Mouse (Mus musculus) midbrain, embryonic 16.5 days (tissue): ENCODE data around the gene Rsph9. TPM values are rescaled to one million over a fixed set of nuclear protein-coding genes. Genes with fewer than 3 reads are reported as not detected.

Experiments used
- ATAC-seq: fragments of 200-750 bp; cut with Nextera tagmentation; 2 replicates; pipeline ENCODE4 v1.8.0; 2017; ENCODE audit warnings: moderate TSS enrichment
- H3K27ac ChIP-seq: fragments of 300-500 bp; sonication (generic); 2 replicates; pipeline ENCODE4 v1.5.1; 2014; ENCODE audit warnings: mild to moderate bottlenecking, low read length, mixed read lengths
- H3K27me3 ChIP-seq: fragments of 300-500 bp; sonication (generic); 2 replicates; pipeline ENCODE4 v1.6.1; 2014; ENCODE audit warnings: low read depth, low read length, mixed read lengths; ENCODE audit not compliant: control insufficient read depth, insufficient read depth
- H3K36me3 ChIP-seq: fragments of 300-500 bp; sonication (generic); 2 replicates; pipeline ENCODE4 v1.6.1; 2014; ENCODE audit warnings: mild to moderate bottlenecking, low read length, moderate library complexity, mixed read lengths; ENCODE audit not compliant: control insufficient read depth, insufficient read depth
- H3K4me1 ChIP-seq: fragments of 300-500 bp; sonication (generic); 2 replicates; pipeline ENCODE4 v1.6.1; 2014; ENCODE audit warnings: mild to moderate bottlenecking, low read length, mixed read lengths; ENCODE audit not compliant: control insufficient read depth, insufficient read depth
- H3K4me2 ChIP-seq: fragments of 300-500 bp; sonication (generic); 2 replicates; pipeline ENCODE4 v1.6.1; 2014; ENCODE audit warnings: mild to moderate bottlenecking, low read length, mixed read lengths
- H3K4me3 ChIP-seq: fragments of 300-500 bp; sonication (generic); 2 replicates; pipeline ENCODE4 v1.5.1; 2014; ENCODE audit warnings: low read depth, mild to moderate bottlenecking, low read length, moderate library complexity, mixed read lengths
- H3K9ac ChIP-seq: fragments of 300-500 bp; sonication (generic); 2 replicates; pipeline ENCODE4 v1.6.1; 2014; ENCODE audit warnings: low read depth, low read length, mixed read lengths
- H3K9me3 ChIP-seq: fragments of 300-500 bp; sonication (generic); replicated peaks from 2 replicates; pipeline ENCODE4 v1.6.1; 2014; ENCODE audit warnings: mild to moderate bottlenecking, low read length, mixed read lengths; ENCODE audit not compliant: control insufficient read depth, poor library complexity, severe bottlenecking
- WGBS: fragments of 180-500 bp; shearing (Covaris S2); extraction: QIAGEN DNeasy Blood & Tissue Kit; methylation state at CpG from one replicate; pipeline ENCODE4 v1.1.7; 2014; 5-methylcytosine and 5-hydroxymethylcytosine counted together
- polyA plus RNA-seq: library from polyadenylated mRNA; unstranded; fragments of >200 nt; fragmentation: Nextera tagmentation; extraction: Ambion mirVana; gene quantifications from 2 replicates; pipeline ENCODE4 v1.2.1, GENCODE M21; 2015

Rsph9 gene
- polyA plus RNA-seq, 1 experiment from 2014 or later = 74.5 TPM

DNA sequence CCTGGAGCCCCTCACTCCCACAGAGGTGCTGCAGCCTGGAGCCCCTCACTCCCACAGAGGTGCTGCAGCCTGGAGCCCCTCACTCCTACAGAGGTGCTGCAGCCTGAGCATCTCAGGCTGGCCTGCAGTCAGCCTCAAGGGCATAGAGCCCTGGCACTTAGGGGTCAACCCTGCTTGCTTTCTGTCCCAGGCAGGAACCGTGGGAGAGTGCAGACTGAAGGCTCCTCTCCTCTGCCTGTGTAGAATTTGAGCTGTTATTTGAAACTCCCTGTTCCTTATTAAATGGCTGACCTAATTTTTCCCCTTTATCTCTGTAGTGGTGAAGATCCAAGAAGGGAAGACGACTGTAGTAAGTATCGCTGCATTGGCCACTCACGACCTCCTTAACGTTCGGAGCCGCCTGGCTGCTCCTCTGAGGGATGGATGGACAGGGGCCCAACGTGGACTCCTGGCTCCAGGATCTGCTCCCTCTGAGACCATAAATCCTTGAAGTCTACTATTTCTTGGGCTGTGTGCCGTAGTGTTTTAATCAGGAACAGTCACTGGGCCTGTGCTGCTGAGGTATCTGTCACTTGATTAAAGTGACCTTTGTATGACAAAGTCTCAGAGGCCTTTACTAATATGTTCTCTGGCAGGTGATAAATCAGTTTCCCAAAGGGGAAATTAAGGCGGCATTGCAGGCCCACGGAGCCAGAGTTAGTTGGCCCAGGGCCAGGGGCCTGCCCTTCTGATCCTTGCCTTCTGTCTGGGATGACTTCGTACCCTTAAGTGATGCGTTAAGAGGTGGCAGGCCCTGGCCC, 26.2 kb downstream of the Rsph9 start:
- H3K9me3 ChIP-seq = no peaks in the 10 kb centered on the region
- no peak overlapping the region for H3K9ac ChIP-seq
- no peak overlapping the region for H3K4me3 ChIP-seq
- no peak overlapping the region for H3K27ac ChIP-seq
- peaks cover under 1% of the 10 kb centered on the region; the same call in 1 of the 2 replicates for H3K4me1 ChIP-seq
- no peak for ATAC-seq
- peaks cover 12% of the 10 kb centered on the region for H3K36me3 ChIP-seq
- 84% methylated on average over 13 of the region's 13 CpGs for WGBS
- no peak overlapping the region for H3K4me2 ChIP-seq
- no peaks in the 10 kb centered on the region for H3K27me3 ChIP-seq

- Histone ChIP-seq H3K9me3 (no peaks in the 10 kb centered on the region), H3K27ac (no peak overlapping the region), H3K27me3 (no peaks in the 10 kb centered on the region), H3K4me3 (no peak overlapping the region), H3K9ac (no peak overlapping the region), H3K36me3 (peaks cover 6% of the 10 kb centered on the region; the same call in 1 of the 2 replicates), H3K4me2 (no peak overlapping the region), H3K4me1 (peaks cover 7% of the 10 kb centered on the region)
- ATAC-seq = no peak
- WGBS = 97% methylated on average over 3 of the region's 3 CpGs
These were observed 27.1 kb downstream of the Rsph9 start for GRCm38 (mm10) chr17:46116881-46117280.

- no peak for ATAC-seq
- WGBS = 88% methylated on average over 11 of the region's 11 CpGs
- Histone ChIP-seq H3K9me3 (no peaks in the 10 kb centered on the region), H3K4me3 (no peak overlapping the region), H3K4me1 (peaks cover 13% of the 10 kb centered on the region), H3K36me3 (peaks cover 6% of the 10 kb centered on the region; the same call in 1 of the 2 replicates), H3K4me2 (no peak overlapping the region), H3K27me3 (no peaks in the 10 kb centered on the region), H3K9ac (no peak overlapping the region), H3K27ac (no peak overlapping the region)
These were observed 27.9 kb downstream of the Rsph9 start for GRCm38 (mm10) chr17:46116138-46116537.

- no peak overlapping the region for H3K4me2 ChIP-seq
- H3K4me3 ChIP-seq = no peak overlapping the region
- H3K27me3 ChIP-seq = no peaks in the 10 kb centered on the region
- peaks cover 13% of the 10 kb centered on the region for H3K4me1 ChIP-seq
- peaks cover 6% of the 10 kb centered on the region; the same call in 1 of the 2 replicates for H3K36me3 ChIP-seq
- no peak overlapping the region for H3K9ac ChIP-seq
- H3K9me3 ChIP-seq = no peaks in the 10 kb centered on the region
- ATAC-seq = no peak
- 74% methylated on average over 2 of the region's 2 CpGs for WGBS
- no peak overlapping the region for H3K27ac ChIP-seq
These were observed 28.5 kb downstream of the Rsph9 start for GRCm38 (mm10) chr17:46115489-46115888.

GRCm38 (mm10) chr17:46110402-46111289, 33.4 kb downstream of the Rsph9 start, which contains the start of gene Mrps18a:
Gene Mrps18a, plus strand, starts transcription at chr17:46110986.
- H3K27ac ChIP-seq = peak within 1 kb of the TSS; percentile 71
- H3K36me3 ChIP-seq = 0 out of 2 replicates have a peak, but pooled peaks cover under 1% of the 10 kb centered on the region
- peak within 1 kb of the TSS; percentile 73 for H3K4me3 ChIP-seq
- H3K27me3 ChIP-seq = peaks cover 6% of the 10 kb centered on the region; the same call in 1 of the 2 replicates
- H3K9ac ChIP-seq = peak within 1 kb of the TSS; percentile 81
- 5% methylated on average over 38 of the region's 38 CpGs for WGBS
- no peaks in the 10 kb centered on the region for H3K9me3 ChIP-seq
- peak within 1 kb of the TSS; percentile 86 for H3K4me2 ChIP-seq
- ATAC-seq = peak; percentile 98
- peaks cover 13% of the 10 kb centered on the region for H3K4me1 ChIP-seq

GRCm38 (mm10) chr17:46108286-46108685, 35.7 kb downstream of the Rsph9 start:
- 78% methylated on average over 4 of the region's 4 CpGs for WGBS
- no peaks in the 10 kb centered on the region for H3K36me3 ChIP-seq
- no peak overlapping the region for H3K27ac ChIP-seq
- H3K4me1 ChIP-seq = peaks cover 13% of the 10 kb centered on the region
- no peak overlapping the region for H3K9ac ChIP-seq
- H3K4me3 ChIP-seq = no peak overlapping the region
- H3K9me3 ChIP-seq = no peaks in the 10 kb centered on the region
- no peak overlapping the region for H3K4me2 ChIP-seq
- no peak for ATAC-seq
- peaks cover 6% of the 10 kb centered on the region; the same call in 1 of the 2 replicates for H3K27me3 ChIP-seq

DNA sequence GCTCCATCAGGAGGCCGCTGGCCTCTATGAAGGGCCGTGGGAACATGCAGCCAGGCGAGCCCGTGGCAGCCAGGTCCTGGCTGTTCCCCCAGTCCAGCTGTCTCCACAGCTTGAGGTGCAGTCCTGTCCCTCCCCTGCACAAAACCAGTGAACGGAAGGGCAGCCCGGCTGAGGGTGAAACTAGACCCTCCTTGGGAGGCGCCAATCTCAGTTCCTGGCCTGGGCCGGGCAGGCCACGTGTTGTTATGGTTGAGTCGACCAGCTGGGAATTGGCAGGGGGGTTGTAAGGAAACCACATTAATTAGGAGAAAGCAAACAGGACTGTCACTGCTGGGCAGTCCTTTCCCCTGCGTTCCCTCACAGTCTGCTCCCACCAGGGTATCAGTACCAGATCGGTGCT, 39.5 kb downstream of the Rsph9 start:
- no peak for ATAC-seq
- Histone ChIP-seq H3K4me2 (no peak overlapping the region), H3K4me1 (no peaks in the 10 kb centered on the region), H3K9ac (no peak overlapping the region), H3K36me3 (no peaks in the 10 kb centered on the region), H3K9me3 (no peaks in the 10 kb centered on the region), H3K4me3 (no peak overlapping the region), H3K27me3 (peaks cover 6% of the 10 kb centered on the region; the same call in 1 of the 2 replicates), H3K27ac (no peak overlapping the region)
- 62% methylated on average over 12 of the region's 12 CpGs for WGBS

DNA sequence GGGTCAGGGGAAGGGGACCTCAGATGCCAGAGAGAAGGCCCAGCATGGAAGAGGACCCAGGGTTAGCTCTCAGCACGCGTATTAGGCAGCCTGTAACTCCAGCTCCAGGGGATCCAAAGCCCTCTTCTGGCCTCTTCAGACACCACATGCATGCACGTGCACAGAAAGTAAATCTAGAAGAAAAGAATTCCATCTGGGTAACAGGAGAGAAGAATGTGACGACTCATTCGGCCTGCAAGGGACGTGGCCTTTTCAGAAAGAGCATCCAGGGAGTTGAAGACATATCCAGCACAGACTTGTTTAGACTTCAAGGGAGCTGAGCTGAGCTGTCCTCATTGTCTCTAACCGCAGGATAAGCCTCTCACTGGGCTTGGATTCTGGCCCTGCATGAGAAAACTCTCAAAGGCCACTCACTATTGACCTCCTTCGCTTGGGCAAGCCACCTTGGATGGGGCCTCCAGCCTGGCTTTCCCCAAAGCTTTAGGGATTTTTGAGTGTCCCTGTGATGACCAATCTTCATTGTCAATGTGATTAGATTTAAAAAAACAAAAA, 41.3 kb downstream of the Rsph9 start:
- Histone ChIP-seq H3K4me3 (no peak overlapping the region), H3K27ac (no peak overlapping the region), H3K36me3 (no peaks in the 10 kb centered on the region), H3K9me3 (no peaks in the 10 kb centered on the region), H3K4me1 (no peaks in the 10 kb centered on the region), H3K4me2 (no peak overlapping the region), H3K27me3 (peaks cover 3% of the 10 kb centered on the region; the same call in 1 of the 2 replicates), H3K9ac (no peak overlapping the region)
- no peak for ATAC-seq
- 30% methylated on average over 8 of the region's 8 CpGs for WGBS
